Mouse (Mus musculus) C2C12 (cell line): ENCODE measurements around the gene Minar1.

Experiments used
- CEBPB ChIP-seq: IDR thresholded peaks from one replicate; pipeline ENCODE4 v1.6.1; 2011; ENCODE audit warnings: low read depth, mild to moderate bottlenecking, control low read depth, moderate library complexity
- CTCF ChIP-seq: IDR thresholded peaks from one replicate; pipeline ENCODE4 v1.5.1; 2011; ENCODE audit not compliant: control insufficient read depth, insufficient read depth, insufficient read length
- MYOD1 ChIP-seq: IDR thresholded peaks from one replicate; pipeline ENCODE4 v1.6.1; 2011; ENCODE audit warnings: low read depth; ENCODE audit not compliant: control insufficient read depth, insufficient read length
- USF1 ChIP-seq: IDR thresholded peaks from one replicate; pipeline ENCODE4 v1.6.1; 2011; ENCODE audit warnings: low read depth, mild to moderate bottlenecking, control low read depth, moderate library complexity

DNA sequence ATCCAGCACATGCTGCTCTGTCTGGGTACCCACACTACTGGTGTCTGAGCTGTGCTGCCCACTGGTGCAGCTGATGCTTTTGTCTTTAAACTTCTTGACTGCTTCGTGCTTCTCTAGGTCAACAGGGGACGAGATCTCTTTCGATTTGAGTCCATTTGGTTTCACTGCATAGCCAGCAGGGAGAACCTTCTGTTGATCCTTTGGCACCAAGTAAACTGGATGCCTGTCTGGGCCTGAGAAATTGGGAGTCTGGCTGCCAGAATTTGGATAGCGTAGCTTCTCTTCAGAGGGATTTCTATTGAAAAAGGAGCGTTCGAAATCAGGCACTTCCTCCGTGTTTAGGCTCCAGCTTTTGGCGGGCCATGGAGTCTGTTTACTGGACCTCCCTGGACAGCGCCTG is 21.0 kb downstream of the Minar1 start:
- TF ChIP-seq CTCF (no peak), USF1 (no peak), CEBPB (no peak), MYOD1 (no peak)
